Mouse (Mus musculus): Measurements from ENCODE around the gene Ptchd3.

Ptchd3 gene

DNA sequence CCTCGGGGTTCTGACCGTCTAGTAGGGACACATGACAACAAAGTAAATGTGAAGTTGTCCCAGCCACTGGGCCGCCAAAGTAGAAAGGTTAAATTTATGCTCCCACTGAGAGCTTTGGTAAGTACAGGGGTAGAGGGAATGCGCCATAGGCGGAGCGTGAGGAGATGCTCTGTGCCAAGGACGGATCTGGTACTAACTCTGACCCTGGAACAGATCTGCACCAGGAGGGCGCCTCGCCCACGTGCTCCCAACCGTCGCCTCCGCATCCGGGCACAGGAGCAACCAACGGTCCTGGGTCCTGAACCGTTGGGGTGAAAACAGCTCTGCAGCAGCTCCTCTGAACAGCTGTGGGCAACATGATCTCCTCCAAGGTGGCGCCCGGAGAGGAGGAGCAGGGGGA lies at the start of gene Ptchd3:
Ptchd3 (plus strand) TSS at position 301 of the 400 bp plus-strand sequence.
- DNase-seq (ENCODE audit: low spot score): no peak

DNA sequence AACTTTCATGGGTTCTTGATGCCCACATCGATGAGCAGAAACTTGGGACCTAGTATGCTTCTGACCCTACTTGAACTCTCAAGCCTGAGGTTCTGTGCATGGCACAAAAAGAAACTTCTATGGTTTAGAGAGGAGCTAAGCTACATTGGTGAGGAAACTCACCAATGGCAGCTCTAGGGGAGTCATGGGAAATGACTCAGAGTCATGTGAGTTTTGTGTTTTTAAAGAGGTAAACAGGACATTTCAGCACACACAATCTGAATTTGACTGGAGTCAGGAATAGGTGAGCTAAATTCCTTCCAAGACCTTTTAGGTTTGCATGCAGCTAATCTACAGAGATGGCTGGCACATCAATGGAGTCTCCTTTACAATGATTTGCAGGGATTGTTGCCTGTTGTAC lies 48.2 kb upstream of the Ptchd3 start:
- DNase-seq (ENCODE audit: low spot score): no peak

DNA sequence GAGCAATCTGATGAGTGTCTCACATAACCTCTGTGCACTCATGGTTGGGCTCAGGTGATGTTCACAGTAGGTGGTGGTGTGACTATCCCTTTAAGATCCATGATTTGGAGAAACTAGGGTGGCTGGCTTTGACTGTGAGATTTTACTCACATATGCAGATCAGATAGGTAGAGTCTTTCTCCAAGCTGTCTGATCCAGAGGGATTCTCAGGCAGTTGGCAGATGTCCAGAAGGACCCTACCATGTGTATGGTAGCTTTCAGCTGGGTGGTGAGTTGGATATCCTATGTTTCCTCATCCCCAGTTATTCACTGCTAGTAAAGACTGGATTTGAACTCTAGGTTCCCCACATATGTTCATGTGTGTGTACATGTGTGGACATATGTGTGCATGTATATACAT lies 42.6 kb upstream of the Ptchd3 start:
- DNase-seq (ENCODE audit: low spot score): no peak

GRCm38 (mm10) chr11:121789566-121789965 lies 40.5 kb upstream of the Ptchd3 start:
- no peak for DNase-seq (ENCODE audit: low spot score)

- DNase-seq (ENCODE audit: low spot score): no peak
These were observed 39.4 kb upstream of the Ptchd3 start for GRCm38 (mm10) chr11:121790671-121791094.

GRCm38 (mm10) chr11:121791446-121791845 lies 38.6 kb upstream of the Ptchd3 start:
- no peak for DNase-seq (ENCODE audit: low spot score)

DNA sequence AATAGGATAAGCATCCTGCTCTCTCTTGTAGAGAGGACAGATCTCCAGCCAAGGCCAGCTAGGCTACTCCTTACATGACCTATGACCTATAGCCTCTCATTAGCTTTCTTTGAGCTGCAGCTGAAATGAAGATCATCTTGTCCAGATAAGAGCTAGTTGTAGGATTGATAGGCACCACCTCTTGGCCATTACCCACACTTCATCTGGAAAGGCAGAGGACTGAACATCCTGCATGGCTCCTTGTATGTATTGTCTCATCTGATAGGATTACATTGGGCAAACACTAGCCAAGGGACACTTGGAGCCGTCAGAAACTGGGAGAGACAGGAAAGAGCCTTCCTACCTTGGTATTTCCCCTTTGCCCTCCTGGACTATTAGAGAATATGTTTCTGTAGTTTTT lies 38.1 kb upstream of the Ptchd3 start:
- DNase-seq (ENCODE audit: low spot score): no peak

GRCm38 (mm10) chr11:121793530-121793929 lies 36.5 kb upstream of the Ptchd3 start:
- no peak for DNase-seq (ENCODE audit: low spot score)

DNA sequence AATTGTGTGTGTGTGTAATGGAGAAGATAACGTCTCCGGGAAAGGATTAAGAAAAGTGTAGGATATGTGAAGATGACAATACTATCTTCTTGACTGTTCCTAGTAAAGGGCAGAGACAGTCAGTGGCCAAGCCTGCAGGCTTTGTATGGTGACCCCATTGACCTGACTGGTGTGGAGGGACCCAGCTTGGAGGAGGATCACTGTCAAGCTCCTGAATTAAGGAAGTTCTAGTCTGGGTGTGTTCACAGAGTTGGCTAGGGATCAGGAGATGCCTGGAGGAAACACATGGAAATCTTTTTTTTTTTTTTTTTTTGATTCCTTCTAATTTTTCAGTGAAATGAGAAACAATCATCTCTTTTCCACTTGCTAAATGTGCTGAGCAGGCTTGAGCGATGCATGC lies 35.9 kb upstream of the Ptchd3 start:
- DNase-seq (ENCODE audit: low spot score): no peak

GRCm38 (mm10) chr11:121794591-121795199 lies 35.4 kb upstream of the Ptchd3 start:
- DNase-seq (ENCODE audit: low spot score): no peak

DNA sequence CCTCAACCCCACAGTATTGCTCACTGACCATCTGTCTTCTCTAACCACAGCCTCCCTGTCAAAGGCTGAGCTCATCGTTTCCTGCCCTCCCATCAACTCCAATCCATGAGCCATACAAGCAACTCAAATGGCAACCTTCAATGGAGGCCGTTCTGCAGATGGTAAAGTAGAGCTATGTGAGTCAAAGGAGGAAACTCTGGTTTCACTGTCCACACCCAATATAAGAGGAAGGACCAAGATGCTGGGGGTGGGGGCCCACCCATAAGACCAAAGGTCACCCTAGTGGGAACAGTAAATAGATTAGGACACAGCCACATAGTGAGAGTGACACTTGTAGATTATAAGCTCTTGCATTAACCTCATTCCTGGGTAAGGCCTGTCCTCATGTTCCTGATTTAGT lies 34.1 kb upstream of the Ptchd3 start:
- DNase-seq (ENCODE audit: low spot score): no peak

- DNase-seq (ENCODE audit: low spot score): no peak
These were observed 31.5 kb upstream of the Ptchd3 start for GRCm38 (mm10) chr11:121798591-121798990.

DNA sequence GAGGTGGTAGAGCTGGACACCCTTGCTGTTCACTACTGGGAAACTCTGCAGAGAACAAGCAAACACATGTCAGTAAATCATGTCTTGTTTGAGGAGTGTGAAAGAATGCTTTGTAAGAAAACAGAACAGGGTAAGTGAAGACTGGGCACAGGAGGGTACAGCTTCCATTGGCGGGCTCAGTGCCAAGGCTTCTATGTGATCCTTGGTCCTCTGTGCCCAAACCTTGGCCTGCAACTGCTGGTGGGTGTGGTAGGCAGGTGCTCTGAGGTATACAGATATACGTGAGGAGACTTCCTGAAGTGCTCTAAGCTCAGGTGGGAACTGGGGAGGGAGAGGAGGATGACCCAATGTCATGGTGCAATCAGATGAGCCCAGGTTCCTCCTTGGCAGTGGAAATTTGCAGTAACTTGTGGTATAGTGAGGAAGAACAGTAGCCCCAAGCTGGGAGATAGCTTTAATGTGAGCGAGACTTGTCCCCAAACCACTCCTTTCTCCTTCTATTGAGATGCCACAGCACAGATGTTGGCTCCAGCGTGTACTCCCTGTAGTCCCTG lies 30.2 kb upstream of the Ptchd3 start:
- no peak for DNase-seq (ENCODE audit: low spot score)

GRCm38 (mm10) chr11:121802743-121803142 lies 27.3 kb upstream of the Ptchd3 start:
- no peak for DNase-seq (ENCODE audit: low spot score)

DNA sequence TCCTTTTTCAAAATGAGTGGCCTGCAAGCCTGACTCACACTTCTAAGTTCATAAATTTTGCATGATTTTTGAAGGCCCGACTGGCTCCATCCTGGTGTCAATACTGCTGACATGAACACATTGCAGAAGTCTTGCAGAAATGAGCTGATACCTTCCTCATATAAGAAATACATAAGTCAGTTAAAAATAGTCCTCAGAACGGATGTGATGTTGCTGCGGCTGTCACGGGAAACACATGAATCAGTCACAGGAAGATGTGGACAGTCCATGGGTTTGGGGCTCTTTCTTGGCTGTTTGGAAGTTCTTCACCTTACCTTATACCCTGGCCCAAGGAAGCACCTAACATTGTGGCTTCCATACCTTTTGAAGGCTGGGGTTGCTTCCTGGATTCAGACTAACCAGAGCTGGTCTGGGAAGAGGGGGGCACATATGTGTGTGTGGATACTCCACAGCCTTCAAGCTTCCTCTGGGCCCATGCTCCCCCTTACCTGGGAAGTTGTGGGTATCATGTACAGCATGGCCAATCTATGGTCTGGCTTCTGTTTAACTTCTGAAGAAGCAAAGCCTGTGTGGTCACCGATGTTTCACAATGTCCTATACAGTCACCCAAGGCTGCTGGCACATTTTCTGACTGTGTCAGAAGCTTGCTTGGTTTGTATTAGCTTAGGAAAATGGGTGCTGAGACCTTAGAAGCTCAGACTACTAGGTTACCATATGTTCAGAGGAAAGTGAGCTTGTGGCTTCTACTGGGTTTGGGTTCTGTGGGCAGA lies 25.6 kb upstream of the Ptchd3 start:
- no peak for DNase-seq (ENCODE audit: low spot score)

- peak; percentile 89 for DNase-seq (ENCODE audit: low spot score)
These were observed 21.7 kb upstream of the Ptchd3 start for GRCm38 (mm10) chr11:121808204-121808852.

GRCm38 (mm10) chr11:121808866-121809265 lies 21.2 kb upstream of the Ptchd3 start:
- DNase-seq (ENCODE audit: low spot score): no peak

GRCm38 (mm10) chr11:121845923-121846322 lies 15.9 kb downstream of the Ptchd3 start:
- no peak for DNase-seq (ENCODE audit: low spot score)

GRCm38 (mm10) chr11:121847790-121848299 lies 17.8 kb downstream of the Ptchd3 start:
- peak; percentile 55 for DNase-seq (ENCODE audit: low spot score)

Data from layer of hippocampus, adult 11-12 months (tissue).